Mouse (Mus musculus) intestine, embryonic 16.5 days (tissue): ENCODE results near the gene Cldn10. TPM values are rescaled to one million over a fixed set of nuclear protein-coding genes. Genes with fewer than 3 reads are reported as not detected.

ENCODE experiments used
- ATAC-seq: fragments of 200-750 bp; cut with Nextera tagmentation; 2 replicates; pipeline ENCODE4 v1.8.0; 2017; ENCODE audit warnings: moderate TSS enrichment, moderate library complexity
- H3K27ac ChIP-seq: fragments of 300-500 bp; sonication (generic); 2 replicates; pipeline ENCODE4 v1.5.1; 2014; ENCODE audit warnings: mild to moderate bottlenecking, low read length
- H3K27me3 ChIP-seq: fragments of 300-500 bp; sonication (generic); replicated peaks from 2 replicates; pipeline ENCODE4 v1.6.1; 2014; ENCODE audit warnings: low read length, control low read depth, mixed read lengths; ENCODE audit not compliant: control insufficient read depth, insufficient read depth
- H3K36me3 ChIP-seq: fragments of 300-500 bp; sonication (generic); 2 replicates; pipeline ENCODE4 v1.6.1; 2014; ENCODE audit warnings: low read length, control low read depth; ENCODE audit not compliant: control insufficient read depth, insufficient read depth
- H3K4me1 ChIP-seq: fragments of 300-500 bp; sonication (generic); 2 replicates; pipeline ENCODE4 v1.6.1; 2014; ENCODE audit warnings: low read length, control low read depth, mixed read lengths; ENCODE audit not compliant: control insufficient read depth, insufficient read depth
- H3K4me2 ChIP-seq: fragments of 300-500 bp; sonication (generic); 2 replicates; pipeline ENCODE4 v1.6.1; 2014; ENCODE audit warnings: low read depth, low read length, control low read depth
- H3K4me3 ChIP-seq: fragments of 300-500 bp; sonication (generic); 2 replicates; pipeline ENCODE4 v1.5.1; 2014; ENCODE audit warnings: mild to moderate bottlenecking, low read length
- H3K9ac ChIP-seq: fragments of 300-500 bp; sonication (generic); 2 replicates; pipeline ENCODE4 v1.6.1; 2014; ENCODE audit warnings: low read depth, low read length
- H3K9me3 ChIP-seq: fragments of 300-500 bp; sonication (generic); 2 replicates; pipeline ENCODE4 v1.6.1; 2016; ENCODE audit warnings: low read length, control low read depth; ENCODE audit not compliant: control insufficient read depth
- WGBS: fragments of 180-500 bp; shearing (Covaris S2); extraction: QIAGEN DNeasy Blood & Tissue Kit; methylation state at CpG from one replicate; pipeline ENCODE4 v1.1.7; 2014; 5-methylcytosine and 5-hydroxymethylcytosine counted together
- polyA plus RNA-seq: library from polyadenylated mRNA; unstranded; fragments of >200 nt; fragmentation: Nextera tagmentation; extraction: Ambion mirVana; gene quantifications from 2 replicates; pipeline ENCODE4 v1.2.1, GENCODE M21; 2015

The Cldn10 gene
- polyA plus RNA-seq, 1 experiment from 2014 or later: 21.1 TPM

DNA sequence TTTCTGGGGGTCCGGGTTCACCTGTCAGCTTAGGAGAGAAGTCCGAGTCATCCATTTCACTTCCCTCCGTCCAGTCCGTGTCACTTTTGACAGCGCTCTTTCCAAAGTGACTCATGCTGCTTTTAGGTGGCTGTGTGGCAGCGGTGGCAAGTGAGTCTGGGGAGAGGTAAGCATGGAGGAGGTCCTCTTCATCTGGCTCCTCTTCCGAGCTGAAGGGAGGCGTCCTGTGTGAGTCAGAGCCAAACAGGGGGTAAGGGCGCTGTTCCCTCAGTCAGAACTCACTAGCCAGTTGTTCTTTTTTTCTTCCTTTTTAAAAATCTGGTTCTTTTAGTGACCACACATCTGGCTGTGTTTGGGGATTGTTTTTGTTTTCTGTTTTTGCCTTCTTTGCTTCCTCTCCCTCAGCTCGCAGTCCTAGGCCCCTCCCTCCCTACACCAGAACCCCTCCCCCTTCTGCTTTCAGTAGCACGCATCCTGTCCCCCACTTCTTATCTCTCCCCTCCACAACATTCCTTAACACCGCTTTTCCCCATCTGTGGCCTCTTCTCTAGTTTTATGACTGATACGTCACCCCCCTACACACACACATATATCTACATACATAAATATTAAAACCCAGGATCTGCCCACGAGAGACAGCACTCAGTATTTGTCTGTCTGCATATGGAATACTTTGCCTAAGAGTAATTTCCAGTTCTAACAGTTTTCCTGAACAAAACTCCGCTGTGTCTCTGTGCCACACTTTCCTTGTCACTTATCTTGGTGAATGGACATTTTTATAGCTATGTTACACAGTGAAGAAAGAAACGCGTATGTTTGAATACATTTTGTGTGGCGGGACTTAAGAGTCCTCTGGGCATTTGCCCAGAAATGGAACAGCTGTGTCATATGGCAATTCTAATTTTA is 95.9 kb downstream of the Cldn10 start:
- peaks cover 3% of the 10 kb centered on the region; the same call in 1 of the 2 replicates for H3K36me3 ChIP-seq
- no peaks in the 10 kb centered on the region for H3K27me3 ChIP-seq
- H3K9ac ChIP-seq: no peak overlapping the region
- peaks cover 7% of the 10 kb centered on the region; the same call in 1 of the 2 replicates for H3K4me1 ChIP-seq
- H3K4me2 ChIP-seq: no peak overlapping the region
- H3K27ac ChIP-seq: peak overlapping the region; percentile 24; the same call in 1 of the 2 replicates
- no peaks in the 10 kb centered on the region for H3K9me3 ChIP-seq
- peak; percentile 74 for ATAC-seq
- no peak overlapping the region for H3K4me3 ChIP-seq
- 65% methylated on average over 18 of the region's 18 CpGs for whole genome bisulfite sequencing

DNA sequence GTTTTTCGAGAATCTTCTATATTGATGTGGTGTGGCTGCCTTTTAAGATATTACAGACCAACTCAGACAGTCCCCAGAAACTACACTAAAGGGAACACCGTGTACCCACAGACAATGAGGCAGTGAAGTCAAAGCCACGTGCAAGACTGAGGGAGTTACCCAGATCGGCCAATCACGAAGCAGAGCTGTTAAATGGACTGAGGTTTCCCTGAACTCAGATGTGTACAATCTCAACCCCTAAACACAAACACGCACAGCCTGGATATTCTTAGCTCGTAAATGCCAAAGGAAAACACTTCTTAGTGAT is 96.5 kb downstream of the Cldn10 start:
- H3K27me3 ChIP-seq: no peaks in the 10 kb centered on the region
- ATAC-seq: peak; percentile 28; the same call in 1 of the 2 replicates
- peaks cover 7% of the 10 kb centered on the region; the same call in 1 of the 2 replicates for H3K4me1 ChIP-seq
- H3K36me3 ChIP-seq: no peaks in the 10 kb centered on the region
- H3K4me2 ChIP-seq: no peak overlapping the region
- WGBS: 70% methylated on average over 7 of the region's 7 CpGs
- H3K4me3 ChIP-seq: no peak overlapping the region
- no peak overlapping the region for H3K9ac ChIP-seq
- no peak overlapping the region for H3K27ac ChIP-seq
- H3K9me3 ChIP-seq: no peaks in the 10 kb centered on the region

DNA sequence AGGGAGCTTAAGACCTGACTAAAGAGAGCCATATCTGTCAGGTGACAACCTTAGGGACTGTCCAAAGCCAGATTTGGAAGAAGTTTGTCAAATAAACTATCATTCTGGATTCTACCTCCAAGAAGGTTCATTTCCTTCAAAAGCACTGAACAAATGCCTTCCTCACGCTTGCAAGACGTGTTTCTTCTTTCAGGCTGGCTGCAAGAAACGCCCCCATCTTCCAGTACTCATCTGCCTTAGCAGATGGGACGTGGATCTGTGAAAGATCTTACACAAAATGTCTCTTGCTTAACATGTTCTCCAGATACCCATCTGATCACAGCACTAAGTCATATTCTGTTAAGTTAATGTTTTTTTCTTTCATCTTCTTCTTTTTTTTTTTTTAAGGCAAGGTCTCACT is 102.4 kb downstream of the Cldn10 start:
- 86% methylated on average over 4 of the region's 4 CpGs for WGBS
- no peak overlapping the region for H3K4me2 ChIP-seq
- no peak for ATAC-seq
- H3K36me3 ChIP-seq: 0 out of 2 replicates have a peak, but pooled peaks cover 2% of the 10 kb centered on the region
- no peak overlapping the region for H3K4me3 ChIP-seq
- no peaks in the 10 kb centered on the region for H3K27me3 ChIP-seq
- no peak overlapping the region for H3K9ac ChIP-seq
- H3K27ac ChIP-seq: no peak overlapping the region
- H3K9me3 ChIP-seq: no peaks in the 10 kb centered on the region
- H3K4me1 ChIP-seq: no peaks in the 10 kb centered on the region

DNA sequence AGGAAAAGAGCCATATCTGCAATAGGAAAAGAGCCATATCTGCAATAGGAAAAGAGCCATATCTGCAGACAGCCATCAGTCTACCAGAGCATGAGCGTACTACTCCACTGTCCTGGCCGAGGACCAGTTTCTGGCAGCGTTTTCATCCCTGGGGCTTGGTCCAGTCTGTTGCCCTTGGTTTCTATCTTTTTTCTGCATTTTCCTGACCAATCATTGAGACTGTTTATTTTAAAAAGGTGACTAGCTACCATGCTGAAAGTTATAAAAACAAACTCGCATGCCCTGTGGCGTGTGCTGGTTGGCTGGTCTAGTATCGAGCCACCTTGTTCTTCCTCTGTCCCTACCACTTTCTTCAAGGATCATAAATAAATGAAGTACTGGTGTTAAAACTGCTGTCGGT is 107.5 kb downstream of the Cldn10 start:
- H3K4me2 ChIP-seq: no peak overlapping the region
- no peak overlapping the region for H3K9ac ChIP-seq
- H3K27me3 ChIP-seq: no peaks in the 10 kb centered on the region
- H3K9me3 ChIP-seq: no peaks in the 10 kb centered on the region
- ATAC-seq: no peak
- H3K36me3 ChIP-seq: 0 out of 2 replicates have a peak, but pooled peaks cover 2% of the 10 kb centered on the region
- no peak overlapping the region for H3K27ac ChIP-seq
- 91% methylated on average over 7 of the region's 7 CpGs for WGBS
- H3K4me1 ChIP-seq: no peaks in the 10 kb centered on the region
- no peak overlapping the region for H3K4me3 ChIP-seq

DNA sequence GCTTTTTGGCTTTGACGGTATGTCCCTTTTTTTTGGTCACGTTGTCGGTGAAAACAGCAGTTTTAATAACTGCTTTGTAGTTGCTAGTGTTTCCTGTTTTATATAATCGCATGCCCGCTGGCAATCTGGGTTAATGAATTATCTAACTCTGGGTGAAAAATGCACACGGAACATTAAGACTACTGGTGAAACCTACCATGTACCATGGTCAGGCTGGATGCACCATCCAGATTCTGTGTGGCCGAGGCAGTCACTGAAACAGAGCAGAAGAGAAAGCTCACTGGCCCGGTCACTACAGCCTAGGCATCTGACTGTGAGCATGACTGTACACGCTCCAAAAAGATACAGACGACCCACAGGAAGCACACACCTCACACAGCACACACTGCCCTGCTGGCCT is 107.9 kb downstream of the Cldn10 start:
- Histone ChIP-seq H3K9me3 (no peaks in the 10 kb centered on the region), H3K36me3 (0 out of 2 replicates have a peak, but pooled peaks cover 2% of the 10 kb centered on the region), H3K27me3 (no peaks in the 10 kb centered on the region), H3K4me2 (no peak overlapping the region), H3K4me1 (no peaks in the 10 kb centered on the region), H3K4me3 (no peak overlapping the region), H3K27ac (no peak overlapping the region), H3K9ac (no peak overlapping the region)
- 92% methylated on average over 10 of the region's 10 CpGs for WGBS
- ATAC-seq: no peak

- WGBS: 79% methylated on average over 11 of the region's 11 CpGs
- no peak overlapping the region for H3K9ac ChIP-seq
- no peaks in the 10 kb centered on the region for H3K4me1 ChIP-seq
- peaks cover 5% of the 10 kb centered on the region; the same call in 1 of the 2 replicates for H3K36me3 ChIP-seq
- H3K4me3 ChIP-seq: no peak overlapping the region
- H3K27ac ChIP-seq: no peak overlapping the region
- no peaks in the 10 kb centered on the region for H3K27me3 ChIP-seq
- 0 out of 2 replicates have a peak, but pooled peaks cover 3% of the 10 kb centered on the region for H3K9me3 ChIP-seq
- no peak overlapping the region for H3K4me2 ChIP-seq
- no peak for ATAC-seq
Measured at GRCm38 (mm10) chr14:118899940-118900339, 112.2 kb downstream of the Cldn10 start.

DNA sequence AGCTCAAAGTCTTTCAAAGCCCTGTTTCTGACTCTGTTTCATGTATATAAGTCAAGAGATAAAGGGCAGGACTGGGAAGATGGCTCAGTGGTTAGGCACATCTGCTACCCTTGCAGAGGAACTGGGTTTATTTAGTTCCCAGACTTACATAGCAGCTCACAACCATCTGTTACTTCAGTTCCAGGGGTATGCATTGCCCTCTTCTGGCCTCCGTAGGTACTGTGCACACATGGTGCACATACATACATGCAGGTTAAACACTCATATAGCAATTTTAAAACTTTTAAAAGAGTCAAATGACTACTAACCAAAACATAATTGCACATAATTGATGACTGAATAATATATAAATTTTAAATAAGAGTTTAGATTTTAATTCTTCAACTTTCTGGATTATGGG is 113.2 kb downstream of the Cldn10 start:
- no peak for ATAC-seq
- H3K4me1 ChIP-seq: no peaks in the 10 kb centered on the region
- H3K9ac ChIP-seq: no peak overlapping the region
- 0 out of 2 replicates have a peak, but pooled peaks cover 3% of the 10 kb centered on the region for H3K9me3 ChIP-seq
- H3K36me3 ChIP-seq: peaks cover 5% of the 10 kb centered on the region; the same call in 1 of the 2 replicates
- no peak overlapping the region for H3K4me3 ChIP-seq
- H3K27ac ChIP-seq: no peak overlapping the region
- no peak overlapping the region for H3K4me2 ChIP-seq
- no peaks in the 10 kb centered on the region for H3K27me3 ChIP-seq
- WGBS: 100% methylated on average over 1 of the region's 1 CpGs

- Histone ChIP-seq H3K4me1 (no peaks in the 10 kb centered on the region), H3K27ac (no peak overlapping the region), H3K9me3 (0 out of 2 replicates have a peak, but pooled peaks cover 3% of the 10 kb centered on the region), H3K4me2 (no peak overlapping the region), H3K36me3 (peaks cover 5% of the 10 kb centered on the region; the same call in 1 of the 2 replicates), H3K4me3 (no peak overlapping the region), H3K9ac (no peak overlapping the region), H3K27me3 (no peaks in the 10 kb centered on the region)
- no peak for ATAC-seq
- WGBS: 79% methylated on average over 3 of the region's 3 CpGs
Measured at GRCm38 (mm10) chr14:118903397-118903796, 115.7 kb downstream of the Cldn10 start.

GRCm38 (mm10) chr14:118903867-118904562 is 116.3 kb downstream of the Cldn10 start:
- 60% methylated on average over 6 of the region's 6 CpGs for WGBS
- H3K36me3 ChIP-seq: peaks cover 5% of the 10 kb centered on the region; the same call in 1 of the 2 replicates

More at GRCm38 (mm10) chr14:118903867-118904562, 116.3 kb downstream of the Cldn10 start:
- Histone ChIP-seq H3K9ac (no peak overlapping the region), H3K4me1 (no peaks in the 10 kb centered on the region), H3K27ac (no peak overlapping the region), H3K27me3 (no peaks in the 10 kb centered on the region), H3K4me2 (no peak overlapping the region), H3K4me3 (no peak overlapping the region), H3K9me3 (0 out of 2 replicates have a peak, but pooled peaks cover 3% of the 10 kb centered on the region)
- ATAC-seq: no peak
